Mouse (Mus musculus) testis, postnatal 10 days (tissue): Measurements from ENCODE around the gene Ell.

ENCODE experiments used
- DNase-seq: peaks from one replicate; pipeline ENCODE4 v3.0.0; 2021; ENCODE audit warnings: low spot score

Ell gene

GRCm38 (mm10) chr8:70538024-70538579 lies 1.2 kb upstream of the Ell start:
- DNase-seq = peak; percentile 77

- peak; percentile 100 for DNase-seq
These were observed 602 bp upstream of the Ell start for GRCm38 (mm10) chr8:70538633-70539076.

- DNase-seq = no peak
These were observed 803 bp downstream of the Ell start for GRCm38 (mm10) chr8:70540013-70540506.

- DNase-seq = no peak
These were observed 1.3 kb downstream of the Ell start for GRCm38 (mm10) chr8:70540507-70541071.

- no peak for DNase-seq
These were observed 1.8 kb downstream of the Ell start for GRCm38 (mm10) chr8:70541081-70541480.

- DNase-seq = no peak
These were observed 5.0 kb downstream of the Ell start for GRCm38 (mm10) chr8:70544200-70544687.

- no peak for DNase-seq
These were observed 7.2 kb downstream of the Ell start for GRCm38 (mm10) chr8:70546412-70546811.

GRCm38 (mm10) chr8:70547762-70548161 lies 8.5 kb downstream of the Ell start:
- no peak for DNase-seq

GRCm38 (mm10) chr8:70549412-70550184 lies 10.3 kb downstream of the Ell start:
- no peak for DNase-seq

- no peak for DNase-seq
These were observed 12.4 kb downstream of the Ell start for GRCm38 (mm10) chr8:70551558-70552161.

- no peak for DNase-seq
These were observed 13.6 kb downstream of the Ell start for GRCm38 (mm10) chr8:70552836-70553235.

- DNase-seq = peak; percentile 59
These were observed 14.5 kb downstream of the Ell start for GRCm38 (mm10) chr8:70553740-70554139.

- no peak for DNase-seq
These were observed 16.0 kb downstream of the Ell start for GRCm38 (mm10) chr8:70555079-70555747.

GRCm38 (mm10) chr8:70558334-70558733 lies 19.1 kb downstream of the Ell start:
- no peak for DNase-seq

GRCm38 (mm10) chr8:70558983-70559382 lies 19.7 kb downstream of the Ell start:
- DNase-seq = no peak

GRCm38 (mm10) chr8:70560096-70560495 lies 20.8 kb downstream of the Ell start:
- DNase-seq = peak; percentile 78

- DNase-seq = no peak
These were observed 21.3 kb downstream of the Ell start for GRCm38 (mm10) chr8:70560564-70560963.

GRCm38 (mm10) chr8:70561357-70561756 lies 22.1 kb downstream of the Ell start:
- no peak for DNase-seq

- DNase-seq = peak; percentile 62
These were observed 22.7 kb downstream of the Ell start for GRCm38 (mm10) chr8:70561809-70562535.

- DNase-seq = peak; percentile 58
These were observed 23.5 kb downstream of the Ell start for GRCm38 (mm10) chr8:70562802-70563201.

- DNase-seq = peak; percentile 65
These were observed 24.6 kb downstream of the Ell start for GRCm38 (mm10) chr8:70563763-70564387.
